Mouse (Mus musculus): ENCODE measurements at regions not wholly inside any gene's neighbourhood (a gene's known extent, or its start where the extent isn't known, plus 50 kb on each side); places are given as distances from the start of the nearest gene placed in this dataset.

- ATAC-seq (ENCODE audit: low FRiP score, low read depth), result no peak
- H3K4me3 ChIP-seq, result no peak overlapping the region
- no peaks in the 10 kb centered on the region for H3K4me1 ChIP-seq
- no peak overlapping the region for H3K27ac ChIP-seq
- no peaks in the 10 kb centered on the region; the same call in 1 of the 2 replicates for H3K9me3 ChIP-seq
- H3K27me3 ChIP-seq (replicated peaks), result no peaks in the 10 kb centered on the region
- H3K4me2 ChIP-seq (replicated peaks), result no peak overlapping the region
- H3K9ac ChIP-seq, result no peak overlapping the region
- H3K36me3 ChIP-seq, result no peaks in the 10 kb centered on the region
- 76% methylated on average over 5 of the region's 5 CpGs for WGBS
Observed at GRCm38 (mm10) chr3:22948168-22948768, 871.8 kb downstream of the Tbl1xr1 start.

- WGBS, result 81% methylated on average over 1 of the region's 1 CpGs
Observed at GRCm38 (mm10) chr3:22957422-22957821, 881.0 kb downstream of the Tbl1xr1 start.

GRCm38 (mm10) chr3:22972681-22973080 lies 896.2 kb downstream of the Tbl1xr1 start:
- Histone ChIP-seq H3K9me3 (no peaks in the 10 kb centered on the region), H3K36me3 (no peaks in the 10 kb centered on the region), H3K27ac (no peak overlapping the region), H3K4me2 (replicated peaks) (no peak overlapping the region), H3K27me3 (replicated peaks) (no peaks in the 10 kb centered on the region), H3K4me1 (no peaks in the 10 kb centered on the region), H3K4me3 (no peak overlapping the region), H3K9ac (no peak overlapping the region)
- no peak for ATAC-seq (ENCODE audit: low FRiP score, low read depth)
- 87% methylated on average over 1 of the region's 1 CpGs for WGBS

More at GRCm38 (mm10) chr3:22957422-22957821, 881.0 kb downstream of the Tbl1xr1 start:
- no peaks in the 10 kb centered on the region for H3K36me3 ChIP-seq
- H3K9me3 ChIP-seq, result no peaks in the 10 kb centered on the region
- no peak overlapping the region for H3K4me2 ChIP-seq (replicated peaks)
- H3K4me3 ChIP-seq, result no peak overlapping the region
- no peak overlapping the region for H3K9ac ChIP-seq
- H3K27me3 ChIP-seq (replicated peaks), result no peaks in the 10 kb centered on the region
- no peaks in the 10 kb centered on the region for H3K4me1 ChIP-seq
- H3K27ac ChIP-seq, result no peak overlapping the region
- no peak for ATAC-seq (ENCODE audit: low FRiP score, low read depth)

- H3K4me3 ChIP-seq, result no peak overlapping the region
- no peaks in the 10 kb centered on the region for H3K9me3 ChIP-seq
- no peak overlapping the region for H3K27ac ChIP-seq
- no peaks in the 10 kb centered on the region for H3K4me1 ChIP-seq
- 93% methylated on average over 1 of the region's 1 CpGs for WGBS
- no peak overlapping the region for H3K9ac ChIP-seq
- no peaks in the 10 kb centered on the region for H3K36me3 ChIP-seq
- ATAC-seq (ENCODE audit: low FRiP score, low read depth), result no peak
- H3K27me3 ChIP-seq (replicated peaks), result no peaks in the 10 kb centered on the region
- H3K4me2 ChIP-seq (replicated peaks), result no peak overlapping the region
Observed at GRCm38 (mm10) chr3:22976801-22977200, 900.3 kb downstream of the Tbl1xr1 start.

GRCm38 (mm10) chr3:22979896-22980890 lies 903.7 kb downstream of the Tbl1xr1 start:
- H3K27me3 ChIP-seq (replicated peaks), result no peaks in the 10 kb centered on the region
- no peak overlapping the region for H3K4me3 ChIP-seq
- H3K9me3 ChIP-seq, result no peaks in the 10 kb centered on the region
- no peaks in the 10 kb centered on the region for H3K36me3 ChIP-seq
- no peak for ATAC-seq (ENCODE audit: low FRiP score, low read depth)
- no peak overlapping the region for H3K4me2 ChIP-seq (replicated peaks)
- no peak overlapping the region for H3K9ac ChIP-seq
- WGBS, result 88% methylated on average over 1 of the region's 1 CpGs
- no peaks in the 10 kb centered on the region for H3K4me1 ChIP-seq
- no peak overlapping the region for H3K27ac ChIP-seq

GRCm38 (mm10) chr3:22982430-22982829 lies 906.0 kb downstream of the Tbl1xr1 start:
- H3K4me2 ChIP-seq (replicated peaks), result no peak overlapping the region
- H3K27ac ChIP-seq, result no peak overlapping the region

GRCm38 (mm10) chr3:22990136-22990820 lies 913.8 kb downstream of the Tbl1xr1 start:
- H3K4me3 ChIP-seq, result no peak overlapping the region
- H3K4me2 ChIP-seq (replicated peaks), result no peak overlapping the region
- H3K9me3 ChIP-seq, result no peaks in the 10 kb centered on the region
- no peak overlapping the region for H3K9ac ChIP-seq
- H3K27ac ChIP-seq, result no peak overlapping the region
- WGBS, result 82% methylated on average over 3 of the region's 3 CpGs
- no peak for ATAC-seq (ENCODE audit: low FRiP score, low read depth)
- no peaks in the 10 kb centered on the region for H3K27me3 ChIP-seq (replicated peaks)
- H3K4me1 ChIP-seq, result no peaks in the 10 kb centered on the region
- no peaks in the 10 kb centered on the region for H3K36me3 ChIP-seq

More at GRCm38 (mm10) chr3:22982430-22982829, 906.0 kb downstream of the Tbl1xr1 start:
- Histone ChIP-seq H3K36me3 (no peaks in the 10 kb centered on the region), H3K9ac (no peak overlapping the region), H3K27me3 (replicated peaks) (no peaks in the 10 kb centered on the region), H3K4me1 (no peaks in the 10 kb centered on the region), H3K4me3 (no peak overlapping the region), H3K9me3 (no peaks in the 10 kb centered on the region)
- ATAC-seq (ENCODE audit: low FRiP score, low read depth), result no peak

GRCm38 (mm10) chr3:22995228-22995627 lies 918.8 kb downstream of the Tbl1xr1 start:
- WGBS, result 86% methylated on average over 6 of the region's 6 CpGs

GRCm38 (mm10) chr3:22995833-22996232 lies 919.4 kb downstream of the Tbl1xr1 start:
- no peak for ATAC-seq (ENCODE audit: low FRiP score, low read depth)
- no peak overlapping the region for H3K9ac ChIP-seq
- no peak overlapping the region for H3K27ac ChIP-seq
- H3K9me3 ChIP-seq, result no peaks in the 10 kb centered on the region
- H3K4me1 ChIP-seq, result no peaks in the 10 kb centered on the region
- WGBS, result 75% methylated on average over 5 of the region's 5 CpGs
- no peaks in the 10 kb centered on the region for H3K27me3 ChIP-seq (replicated peaks)
- no peak overlapping the region for H3K4me2 ChIP-seq (replicated peaks)
- no peaks in the 10 kb centered on the region for H3K36me3 ChIP-seq
- no peak overlapping the region for H3K4me3 ChIP-seq

More at GRCm38 (mm10) chr3:22995228-22995627, 918.8 kb downstream of the Tbl1xr1 start:
- H3K4me1 ChIP-seq, result no peaks in the 10 kb centered on the region
- H3K27ac ChIP-seq, result no peak overlapping the region
- H3K4me2 ChIP-seq (replicated peaks), result no peak overlapping the region
- ATAC-seq (ENCODE audit: low FRiP score, low read depth), result no peak
- H3K9ac ChIP-seq, result no peak overlapping the region
- no peaks in the 10 kb centered on the region for H3K36me3 ChIP-seq
- no peak overlapping the region for H3K4me3 ChIP-seq
- H3K27me3 ChIP-seq (replicated peaks), result no peaks in the 10 kb centered on the region
- H3K9me3 ChIP-seq, result no peaks in the 10 kb centered on the region

- Histone ChIP-seq H3K27me3 (replicated peaks) (no peaks in the 10 kb centered on the region), H3K9ac (no peak overlapping the region), H3K4me3 (no peak overlapping the region), H3K4me2 (replicated peaks) (no peak overlapping the region), H3K27ac (no peak overlapping the region), H3K9me3 (no peaks in the 10 kb centered on the region), H3K4me1 (no peaks in the 10 kb centered on the region), H3K36me3 (no peaks in the 10 kb centered on the region)
- WGBS, result 86% methylated on average over 3 of the region's 3 CpGs
- no peak for ATAC-seq (ENCODE audit: low FRiP score, low read depth)
Observed at GRCm38 (mm10) chr3:23001071-23001470, 924.6 kb downstream of the Tbl1xr1 start.

- H3K4me1 ChIP-seq, result no peaks in the 10 kb centered on the region
- no peaks in the 10 kb centered on the region for H3K27me3 ChIP-seq (replicated peaks)
- no peak overlapping the region for H3K9ac ChIP-seq
- H3K27ac ChIP-seq, result no peak overlapping the region
- H3K4me2 ChIP-seq (replicated peaks), result no peak overlapping the region
- 92% methylated on average over 2 of the region's 2 CpGs for WGBS
- H3K9me3 ChIP-seq, result no peaks in the 10 kb centered on the region
- no peaks in the 10 kb centered on the region for H3K36me3 ChIP-seq
- no peak overlapping the region for H3K4me3 ChIP-seq
- no peak for ATAC-seq (ENCODE audit: low FRiP score, low read depth)
Observed at GRCm38 (mm10) chr3:23032064-23032463, 955.6 kb downstream of the Tbl1xr1 start.
